Mouse (Mus musculus): ENCODE results near the gene Ssbp2.

DNA sequence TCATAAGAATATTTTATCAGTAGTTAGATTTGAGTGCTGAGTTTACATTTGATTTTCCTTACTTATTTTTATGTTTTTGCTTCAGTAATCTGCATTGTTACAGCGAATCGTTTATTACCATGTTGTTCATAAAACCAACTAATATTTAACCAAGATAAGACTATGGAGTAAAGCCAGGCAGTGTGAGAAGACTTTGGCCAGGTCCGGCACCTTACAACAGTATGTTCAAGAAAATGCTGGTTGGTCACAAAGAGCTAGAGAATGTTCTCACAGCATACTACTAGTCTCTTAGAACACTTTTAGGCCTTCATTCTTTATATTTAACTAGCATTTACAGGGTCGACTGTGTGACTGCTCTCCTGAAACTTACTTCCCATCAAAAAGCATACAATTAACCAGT lies 152.5 kb downstream of the Ssbp2 start:
- no peak for TF ChIP-seq GATA1 (IDR thresholded peaks at IDR 0.05; ENCODE audit: low read length)
- no peak for TF ChIP-seq TAL1 (IDR thresholded peaks at IDR 0.05; ENCODE audit: low read length)

Data from erythroblast, embryonic 14.5 days (primary cell).